Mouse (Mus musculus) urinary bladder, adult 18-20 months (tissue): ENCODE measurements at regions not wholly inside any gene's neighbourhood (a gene's known extent, or its start where the extent isn't known, plus 50 kb on each side); places are given as distances from the start of the nearest gene placed in this dataset.
A peak's percentile ranks its signal among the peaks of the same experiment; 100 is the strongest.
"Not testable (repeated sequence)": the region's sequence is repeated elsewhere in the genome, so short reads cannot be mapped to it uniquely, and the experiment has no call there.

Experiments
- DNase-seq, 2 experiments: peaks; one replicate each; pipeline ENCODE4 v3.0.0; 2022; ENCODE audit warnings: low spot score in 2 of 2, mixed read lengths in 2 of 2

DNA sequence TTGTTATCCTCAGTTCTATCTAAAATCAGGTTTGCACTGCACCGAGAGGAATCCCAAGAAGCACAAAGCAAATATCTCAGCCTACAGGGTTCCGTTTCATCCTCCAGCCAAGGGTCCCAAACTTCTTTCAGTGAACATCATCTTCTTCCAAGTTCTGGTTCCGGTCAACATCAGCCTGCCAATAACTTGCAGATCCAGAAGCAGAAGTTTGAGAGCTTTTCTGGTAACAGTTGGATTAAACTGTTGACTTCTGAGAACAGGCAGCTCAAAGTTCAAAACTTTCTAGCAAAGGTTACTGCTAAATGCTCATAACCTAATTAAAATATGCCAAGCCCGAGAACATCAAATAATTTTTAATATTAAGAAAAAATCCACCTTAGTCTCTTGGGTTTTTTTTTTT is 237.0 kb upstream of the Gm37988 start:
- DNase-seq: no peak

DNA sequence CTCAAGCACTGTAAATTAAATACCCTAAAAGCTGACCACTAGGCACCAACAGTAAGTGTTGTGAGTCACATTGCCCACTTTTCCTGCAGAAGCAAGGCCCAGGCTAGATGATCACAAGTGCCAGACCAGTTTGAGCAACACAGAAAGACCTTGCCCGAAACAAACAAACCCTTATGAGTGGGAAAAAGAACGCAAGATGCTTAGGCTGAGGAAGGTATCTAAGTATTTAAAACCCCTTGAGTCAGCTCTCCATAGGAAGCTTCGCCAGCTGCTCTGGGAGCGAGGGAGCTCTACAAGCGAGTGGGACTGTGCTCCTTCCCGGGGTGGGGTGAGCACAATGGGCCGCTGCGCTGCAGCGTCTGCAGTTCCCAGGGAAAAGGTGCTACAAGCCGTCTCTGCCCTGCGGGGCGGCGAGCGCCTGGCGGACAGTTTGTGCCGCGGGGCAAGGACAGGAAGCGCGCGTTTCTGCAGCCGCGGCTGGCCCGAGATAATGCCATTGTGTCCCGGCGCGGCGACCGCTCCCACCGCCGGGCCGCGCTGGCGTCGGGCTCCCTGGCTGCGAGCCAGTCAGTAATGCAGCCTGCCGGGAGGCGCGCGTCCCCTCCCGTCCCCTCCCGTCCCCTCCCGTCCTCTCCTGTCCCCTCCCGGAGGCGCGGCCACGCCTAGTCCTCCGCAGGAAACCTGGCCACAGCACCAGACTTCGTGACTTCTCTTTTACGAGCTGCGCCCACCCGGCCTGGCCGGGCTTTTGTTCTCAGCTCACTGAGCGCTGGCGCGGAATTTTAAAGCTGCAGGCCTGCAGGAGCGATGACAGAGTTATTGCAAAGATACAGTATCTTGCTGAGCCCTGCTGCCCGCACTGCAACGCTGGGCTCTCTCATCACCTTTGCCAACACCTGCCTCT is 236.1 kb upstream of the Gm37988 start:
- DNase-seq: peak; percentile 35 to 54

DNA sequence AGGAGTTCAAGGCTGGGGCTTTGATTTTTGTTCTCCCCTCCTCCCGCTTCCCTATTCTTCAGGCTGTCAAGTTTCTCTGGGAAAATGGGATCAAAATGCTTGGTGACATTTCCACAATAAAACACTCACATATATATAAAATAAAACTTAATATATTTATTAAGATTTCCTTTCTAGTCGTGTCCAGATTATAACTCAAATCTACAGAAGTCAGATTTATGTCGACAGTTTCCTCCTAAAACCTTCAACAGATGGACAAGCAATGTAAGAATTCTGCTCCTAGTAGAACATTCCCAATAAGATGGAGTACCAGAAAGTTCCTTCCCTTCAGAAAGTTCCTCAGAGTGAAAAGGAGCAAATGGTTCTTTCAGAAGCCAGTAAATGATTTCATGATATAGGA is 235.4 kb upstream of the Gm37988 start:
- DNase-seq: no peak

GRCm38 (mm10) chr1:4574101-4574500 is 233.6 kb upstream of the Gm37988 start:
- DNase-seq: no peak

DNA sequence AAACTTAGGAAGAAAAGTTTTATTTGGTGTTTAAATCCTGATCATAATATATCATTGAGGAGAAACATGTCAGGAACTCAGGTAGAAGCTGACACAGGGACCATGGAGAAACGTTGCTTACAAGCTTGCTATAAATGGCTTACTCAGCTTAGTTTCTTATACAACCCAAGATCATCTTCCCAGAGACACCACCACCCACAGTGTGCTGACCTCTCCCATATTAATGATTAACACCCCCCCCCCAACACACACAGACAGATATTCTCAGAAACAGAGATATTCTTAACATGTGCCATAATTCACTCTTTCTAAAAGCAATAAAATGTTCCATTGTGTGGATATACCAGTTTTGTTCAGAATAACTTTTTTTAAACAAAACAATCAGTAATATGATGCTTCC is 230.7 kb upstream of the Gm37988 start:
- no peak for DNase-seq

DNA sequence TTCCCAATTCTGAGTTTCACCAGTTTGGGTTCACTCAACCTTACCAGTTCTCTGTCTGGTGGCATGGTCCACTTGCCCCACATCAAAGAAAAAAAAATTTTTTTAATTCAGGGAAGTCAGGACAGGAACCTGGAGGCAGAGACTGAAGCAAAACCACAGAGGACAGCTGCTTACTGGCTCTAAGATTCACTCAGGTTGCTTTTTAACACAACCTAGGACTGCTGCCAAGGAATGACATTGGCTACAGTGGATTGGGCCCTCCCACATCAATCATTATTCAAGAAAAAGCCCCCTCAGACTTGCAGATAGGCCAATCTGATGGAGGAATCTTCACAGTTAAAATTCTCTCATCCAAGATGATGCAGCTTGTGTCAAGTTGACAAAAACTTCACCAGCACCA is 225.2 kb upstream of the Gm37988 start:
- no peak for DNase-seq

DNA sequence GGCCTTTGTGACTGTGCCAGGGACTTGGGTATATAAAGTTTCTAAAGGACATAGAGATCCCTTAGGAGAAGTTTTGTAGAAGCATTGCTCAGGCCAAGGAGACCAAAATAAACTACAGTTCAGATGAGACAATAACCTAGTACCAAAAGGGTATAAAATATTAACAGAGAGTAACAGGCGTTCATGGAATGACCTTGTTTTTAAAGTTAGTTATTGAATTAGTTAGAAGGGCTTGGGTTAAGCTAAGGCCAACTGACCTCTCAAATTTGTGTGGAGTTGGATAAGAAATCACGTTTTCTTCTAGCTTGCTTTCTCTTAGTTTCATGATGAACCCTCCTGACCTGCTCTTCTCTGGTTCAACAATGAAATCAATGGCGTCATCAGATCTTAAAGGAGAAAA is 209.8 kb upstream of the Gm37988 start:
- DNase-seq: no peak

DNA sequence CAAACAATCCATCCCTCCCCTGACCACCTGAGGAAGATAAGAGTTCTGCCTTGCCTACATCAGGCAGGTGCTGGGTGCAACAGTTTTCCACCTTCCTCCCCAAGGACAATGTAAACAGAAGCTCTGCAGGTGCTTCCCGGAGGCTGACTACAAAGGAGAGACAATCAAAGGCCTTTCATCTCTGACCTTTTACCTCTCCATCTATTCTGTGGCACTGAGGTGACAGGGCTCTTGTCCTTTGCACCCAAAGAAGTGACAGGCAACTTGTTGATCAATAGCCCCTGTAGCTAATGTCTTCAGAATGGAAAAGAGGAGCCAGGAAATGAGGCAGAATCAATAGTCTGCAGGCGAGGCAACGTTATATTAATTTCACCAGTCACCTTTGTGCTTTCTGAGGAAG is 209.3 kb upstream of the Gm37988 start:
- DNase-seq: no peak

DNA sequence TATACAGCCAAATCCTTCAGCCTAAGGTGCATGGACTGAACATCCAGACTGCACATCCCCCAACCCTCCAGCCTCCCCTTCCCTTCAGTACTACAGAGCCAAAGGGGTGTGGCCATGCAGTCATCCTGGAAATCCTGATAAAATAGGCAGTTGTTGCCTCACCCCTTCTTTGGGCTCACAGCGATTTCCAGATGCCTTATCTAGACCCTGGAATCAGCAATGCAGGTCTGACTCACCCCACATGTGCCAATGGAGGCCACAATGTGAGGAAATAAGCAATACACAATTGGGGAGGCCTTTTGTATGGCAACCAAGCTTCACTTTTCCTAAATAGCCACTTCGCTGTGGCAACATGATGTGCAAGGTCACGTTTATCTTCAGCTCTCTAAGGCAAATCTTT is 205.3 kb upstream of the Gm37988 start:
- no peak for DNase-seq

DNA sequence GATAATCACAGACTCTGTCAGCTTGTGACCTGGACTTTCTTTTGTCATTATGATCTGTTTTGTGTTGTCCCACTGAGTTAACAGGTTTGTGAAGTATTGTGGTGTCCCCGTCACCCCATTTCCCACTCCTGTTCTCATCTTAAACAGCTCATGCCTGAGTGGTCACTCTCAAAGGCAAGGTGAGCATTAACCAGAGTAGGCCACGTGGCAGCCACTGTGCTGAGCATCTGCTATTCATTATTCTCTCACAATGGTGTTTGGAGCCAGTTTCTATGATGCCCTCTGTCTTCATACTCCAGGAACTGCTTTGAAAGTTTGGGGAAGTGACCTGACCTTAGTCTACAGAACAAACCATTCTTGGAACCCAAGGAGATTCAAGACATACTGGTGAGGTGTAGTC is 198.9 kb upstream of the Gm37988 start:
- no peak for DNase-seq

DNA sequence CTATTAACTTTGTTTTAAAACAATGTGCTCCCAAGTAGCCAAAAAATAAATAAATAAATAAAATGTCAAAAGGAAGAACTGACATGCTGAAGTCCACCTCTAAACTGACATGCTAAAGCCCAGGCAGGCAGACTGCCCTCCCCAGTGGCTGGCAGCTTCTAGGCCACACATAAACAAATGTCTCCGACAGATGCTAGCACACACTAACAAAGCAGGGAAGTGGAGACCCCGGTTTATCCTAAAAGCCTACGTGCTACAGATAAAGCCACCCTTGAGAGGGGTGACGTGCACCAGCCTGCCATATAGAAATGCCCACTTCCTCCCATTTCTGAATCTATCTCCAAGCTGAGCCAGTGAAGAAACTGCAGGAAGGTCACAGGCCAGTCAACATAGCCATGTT is 194.4 kb upstream of the Gm37988 start:
- no peak for DNase-seq

GRCm38 (mm10) chr1:4615286-4615685 is 192.4 kb upstream of the Gm37988 start:
- DNase-seq: no peak

DNA sequence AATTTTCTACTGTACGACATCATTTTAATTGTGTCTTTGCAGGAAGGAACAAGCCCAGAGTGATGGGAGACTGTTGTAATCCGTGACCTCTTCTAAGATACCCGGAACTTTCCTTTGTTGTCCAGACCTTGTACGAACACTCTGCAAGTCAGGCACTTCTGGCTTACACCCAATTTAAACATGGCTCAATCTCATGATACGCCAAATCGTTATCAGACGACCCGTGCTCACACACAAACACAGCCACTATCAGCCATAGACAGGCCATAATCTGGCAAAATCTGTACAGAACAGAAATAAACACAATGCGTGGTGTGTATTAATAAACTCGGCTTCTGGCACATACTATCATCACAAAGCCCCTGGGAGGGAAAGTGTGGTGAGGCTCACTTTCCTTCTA is 190.2 kb upstream of the Gm37988 start:
- peak in 1 of 2 experiments; percentile 38 for DNase-seq

GRCm38 (mm10) chr1:4622408-4622807 is 185.3 kb upstream of the Gm37988 start:
- DNase-seq: no peak

- DNase-seq: no peak
These were observed 184.4 kb upstream of the Gm37988 start for GRCm38 (mm10) chr1:4623268-4623667.

- no peak for DNase-seq
These were observed 153.8 kb upstream of the Gm37988 start for GRCm38 (mm10) chr1:4653937-4654336.

DNA sequence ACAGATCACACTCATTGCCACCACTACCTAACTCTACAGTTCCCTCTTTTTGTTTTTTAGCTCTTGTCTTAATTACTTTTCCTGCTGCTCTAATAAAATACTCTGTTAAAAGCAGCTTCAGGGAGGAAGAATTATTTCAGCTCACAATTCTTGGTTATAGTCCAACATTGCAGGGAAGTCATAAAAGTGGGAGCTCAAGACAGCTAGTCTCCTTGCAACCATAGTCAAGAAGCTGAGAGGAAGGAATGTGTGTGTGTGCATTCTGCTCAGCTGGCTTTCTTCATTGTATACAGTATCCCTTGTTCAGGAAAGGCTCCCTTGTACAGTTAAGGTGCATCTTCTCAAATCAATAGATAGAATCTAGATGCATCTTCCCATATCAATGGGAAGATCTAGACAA is 152.4 kb upstream of the Gm37988 start:
- DNase-seq: no peak

- DNase-seq: no peak
These were observed 150.8 kb upstream of the Gm37988 start for GRCm38 (mm10) chr1:4656883-4657282.

GRCm38 (mm10) chr1:4660081-4660480 is 147.6 kb upstream of the Gm37988 start:
- not testable (repeated sequence) for DNase-seq

DNA sequence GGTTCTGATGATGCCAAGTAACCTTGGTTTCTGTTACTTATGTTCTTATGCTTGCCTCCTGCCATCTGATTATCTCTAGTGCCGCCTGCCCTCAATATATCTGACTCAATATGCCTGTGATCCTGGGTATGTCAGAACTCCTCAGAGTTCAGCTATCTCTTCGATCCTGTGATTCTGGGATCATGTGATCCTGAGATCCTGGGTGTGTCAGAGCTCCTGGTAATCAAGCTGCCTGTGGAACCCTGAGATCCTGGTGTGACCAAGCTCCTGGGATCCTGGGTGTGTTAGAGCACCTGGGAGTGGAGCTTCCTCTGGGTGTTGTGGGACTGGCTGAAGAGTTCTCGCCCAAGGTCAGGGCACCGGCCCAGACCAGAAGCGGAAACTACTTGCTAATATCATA is 147.1 kb upstream of the Gm37988 start:
- not testable (repeated sequence) for DNase-seq

DNA sequence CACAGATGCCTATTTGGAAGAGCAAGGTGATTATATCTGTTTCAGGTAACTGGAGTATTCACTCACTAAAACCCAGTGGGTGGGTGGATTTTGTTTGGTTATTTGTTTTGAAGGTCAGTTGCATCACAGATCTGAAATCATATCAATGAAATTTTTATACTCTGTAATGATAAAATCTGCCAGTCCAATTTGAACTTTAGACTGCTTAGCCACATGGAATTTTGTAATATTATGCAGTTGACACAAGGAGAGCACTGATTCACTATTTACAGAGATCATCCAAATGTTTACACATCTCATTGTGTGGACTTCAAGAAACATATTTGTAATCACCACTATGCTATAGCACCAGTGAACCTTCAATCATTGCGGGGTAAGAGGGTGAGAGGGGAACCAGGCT is 145.9 kb upstream of the Gm37988 start:
- no peak for DNase-seq

DNA sequence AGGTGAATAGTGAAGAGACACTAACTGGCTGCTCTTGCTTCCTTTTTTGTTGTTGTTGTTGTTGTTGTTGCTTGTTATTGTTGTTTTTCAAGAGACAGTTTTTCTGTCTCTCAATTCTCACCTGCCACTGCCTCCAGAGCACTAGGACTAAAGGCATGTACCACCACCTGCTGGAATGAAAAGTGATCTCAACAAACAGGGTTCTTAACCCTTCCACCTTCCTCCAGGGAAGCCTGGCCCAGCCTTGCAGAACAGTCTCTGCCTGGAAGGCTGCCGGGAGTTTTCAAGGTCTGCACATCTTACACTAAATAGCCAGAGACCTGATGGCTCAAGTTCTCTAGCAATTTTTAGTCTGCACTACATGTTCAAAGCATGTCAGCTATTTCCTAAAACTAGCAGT is 138.0 kb upstream of the Gm37988 start:
- no peak for DNase-seq

- no peak for DNase-seq
These were observed 136.3 kb upstream of the Gm37988 start for GRCm38 (mm10) chr1:4671237-4672019.
